Mouse (Mus musculus): ENCODE data around the gene Taar1. TPM values are rescaled to one million over a fixed set of nuclear protein-coding genes. Genes with fewer than 3 reads are reported as not detected.

The Taar1 gene
- polyA plus RNA-seq, 1 experiment = not detected

DNA sequence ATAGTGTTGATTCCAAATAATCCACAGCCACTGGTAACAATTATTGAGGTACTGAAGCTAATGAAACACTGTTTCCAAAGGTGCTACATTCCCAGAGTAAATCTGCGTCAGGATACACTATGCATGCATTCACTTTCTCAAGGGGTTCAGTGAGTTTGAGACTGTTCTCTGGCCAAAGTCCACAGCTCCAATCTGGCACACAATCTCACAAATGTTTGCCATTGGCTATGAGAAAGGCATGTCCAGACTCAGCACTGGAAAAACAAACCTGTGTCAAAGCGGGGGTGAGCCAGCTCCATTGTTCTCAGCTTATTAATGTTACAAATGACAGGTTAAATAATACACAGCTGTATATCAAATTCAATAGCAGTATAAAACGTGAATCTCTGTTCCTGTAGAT is 38.9 kb downstream of the Taar1 start:
- TF ChIP-seq GATA1 (IDR thresholded peaks at IDR 0.05; ENCODE audit: low read length) = no peak

DNA sequence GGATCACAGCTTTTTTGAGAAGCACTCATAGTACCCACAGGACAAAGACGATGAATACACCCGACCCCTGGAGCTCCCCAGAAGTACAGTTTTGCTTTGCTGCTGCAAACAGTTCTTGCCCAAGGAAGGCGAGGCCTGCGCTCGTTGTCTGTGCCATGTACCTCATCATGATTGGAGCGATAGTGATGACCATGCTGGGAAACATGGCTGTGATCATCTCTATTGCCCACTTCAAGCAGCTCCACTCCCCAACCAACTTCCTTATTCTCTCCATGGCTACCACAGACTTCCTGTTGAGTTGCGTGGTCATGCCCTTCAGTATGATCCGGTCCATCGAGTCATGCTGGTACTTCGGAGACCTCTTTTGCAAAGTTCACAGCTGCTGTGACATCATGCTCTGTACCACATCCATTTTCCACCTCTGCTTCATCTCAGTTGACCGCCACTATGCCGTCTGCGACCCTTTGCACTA is 40.3 kb downstream of the Taar1 start, which contains the start of gene Taar4:
TSS of gene Taar4 (plus strand) at position 51 of the 472 bp plus-strand sequence.
- TF ChIP-seq GATA1 (IDR thresholded peaks at IDR 0.05; ENCODE audit: low read length) = no peak

GRCm38 (mm10) chr10:23963444-23963843 is 43.3 kb downstream of the Taar1 start:
- TF ChIP-seq GATA1 (IDR thresholded peaks at IDR 0.05; ENCODE audit: low read length) = no peak

- TF ChIP-seq GATA1 (IDR thresholded peaks at IDR 0.05; ENCODE audit: low read length) = no peak
Measured at GRCm38 (mm10) chr10:23964921-23965610, 44.9 kb downstream of the Taar1 start.

GRCm38 (mm10) chr10:23970656-23971165 is 50.6 kb downstream of the Taar1 start, which contains the start of gene Taar5:
TSS of gene Taar5 (plus strand) at chr10:23970706.
- TF ChIP-seq GATA1 (IDR thresholded peaks at IDR 0.05; ENCODE audit: low read length) = no peak

Other genes with a start within 250 kb of the Taar1 start
- 671 and 1,310 TPM in 2 replicates for gene Rps12, start 133.1 kb upstream of the Taar1 start, polyA plus RNA-seq (2012)
- gene Slc18b1, start 123.4 kb upstream of the Taar1 start, polyA plus RNA-seq (2012) = not detected in 2 replicates
- gene Vnn3, start 68.9 kb upstream of the Taar1 start, polyA plus RNA-seq (2012) = not detected in 2 replicates
- not detected in 2 replicates for gene Vnn1, start 25.7 kb upstream of the Taar1 start, polyA plus RNA-seq (2012)
- not detected in 2 replicates for gene Taar2, start 18.2 kb downstream of the Taar1 start, polyA plus RNA-seq (2012)
- not detected in 2 replicates for gene Taar3, start 29.2 kb downstream of the Taar1 start, polyA plus RNA-seq (2012)
- gene Taar4, start 40.1 kb downstream of the Taar1 start, polyA plus RNA-seq (2012) = not detected in 2 replicates
- gene Taar5, start 50.4 kb downstream of the Taar1 start, polyA plus RNA-seq (2012) = not detected in 2 replicates
- not detected in 2 replicates for gene Taar6, start 65.3 kb downstream of the Taar1 start, polyA plus RNA-seq (2012)
- gene Taar7a, start 73.1 kb downstream of the Taar1 start, polyA plus RNA-seq (2012) = not detected in 2 replicates
- not detected in 2 replicates for gene Taar7b, start 79.6 kb downstream of the Taar1 start, polyA plus RNA-seq (2012)
- not detected in 2 replicates for gene Taar7d, start 106.9 kb downstream of the Taar1 start, polyA plus RNA-seq (2012)
- not detected in 2 replicates for gene Taar7e, start 117.3 kb downstream of the Taar1 start, polyA plus RNA-seq (2012)
- gene Taar7f, start 129.2 kb downstream of the Taar1 start, polyA plus RNA-seq (2012) = not detected in 2 replicates
- gene Taar8a, start 156.1 kb downstream of the Taar1 start, polyA plus RNA-seq (2012) = not detected in 2 replicates
- not detected in 2 replicates for gene Taar8b, start 171.9 kb downstream of the Taar1 start, polyA plus RNA-seq (2012)
- gene Taar8c, start 181.6 kb downstream of the Taar1 start, polyA plus RNA-seq (2012) = not detected in 2 replicates
- gene Taar9, start 189.2 kb downstream of the Taar1 start, polyA plus RNA-seq (2012) = not detected in 2 replicates
- 34.6 and 43.1 TPM in 2 replicates for gene Stx7, start 228.9 kb downstream of the Taar1 start, polyA plus RNA-seq (2012)